Mouse (Mus musculus): Measurements from ENCODE around the gene Gm20388.
A peak's percentile ranks its signal among the peaks of the same experiment; 100 is the strongest.

Gm20388 gene

GRCm38 (mm10) chr8:122920890-122921289 lies 3010.2 kb downstream of the Gm20388 start:
- no peak for DNase-seq (ENCODE audit: low spot score in 2 of 2)

GRCm38 (mm10) chr8:122922945-122923344 lies 3012.3 kb downstream of the Gm20388 start:
- DNase-seq (ENCODE audit: low spot score in 2 of 2) = no peak

- no peak for DNase-seq (ENCODE audit: low spot score in 2 of 2)
Measured at GRCm38 (mm10) chr8:122923431-122924090, 3012.9 kb downstream of the Gm20388 start.

- DNase-seq (ENCODE audit: low spot score in 2 of 2) = no peak
Measured at GRCm38 (mm10) chr8:122924091-122924490, 3013.4 kb downstream of the Gm20388 start.

GRCm38 (mm10) chr8:122925939-122926722 lies 3015.5 kb downstream of the Gm20388 start:
- no peak for DNase-seq (ENCODE audit: low spot score in 2 of 2)

- DNase-seq (ENCODE audit: low spot score in 2 of 2) = no peak
Measured at GRCm38 (mm10) chr8:122926782-122927181, 3016.1 kb downstream of the Gm20388 start.

- DNase-seq (ENCODE audit: low spot score in 2 of 2) = no peak
Measured at GRCm38 (mm10) chr8:122927841-122928240, 3017.2 kb downstream of the Gm20388 start.

GRCm38 (mm10) chr8:122928631-122929224 lies 3018.1 kb downstream of the Gm20388 start:
- DNase-seq (ENCODE audit: low spot score in 2 of 2) = no peak

GRCm38 (mm10) chr8:122931834-122932560 lies 3021.4 kb downstream of the Gm20388 start:
- DNase-seq (ENCODE audit: low spot score in 2 of 2) = no peak

GRCm38 (mm10) chr8:122932561-122932959 lies 3021.9 kb downstream of the Gm20388 start:
- no peak for DNase-seq (ENCODE audit: low spot score in 2 of 2)

- DNase-seq (ENCODE audit: low spot score in 2 of 2) = no peak
Measured at GRCm38 (mm10) chr8:122933973-122934372, 3023.3 kb downstream of the Gm20388 start.

GRCm38 (mm10) chr8:122935118-122935517 lies 3024.5 kb downstream of the Gm20388 start:
- DNase-seq (ENCODE audit: low spot score in 2 of 2) = no peak

GRCm38 (mm10) chr8:122935912-122936311 lies 3025.3 kb downstream of the Gm20388 start:
- no peak for DNase-seq (ENCODE audit: low spot score in 2 of 2)

- DNase-seq (ENCODE audit: low spot score in 2 of 2) = no peak
Measured at GRCm38 (mm10) chr8:122937545-122938053, 3027.0 kb downstream of the Gm20388 start.

GRCm38 (mm10) chr8:122938170-122938569 lies 3027.5 kb downstream of the Gm20388 start:
- DNase-seq (ENCODE audit: low spot score in 2 of 2) = no peak

GRCm38 (mm10) chr8:122938591-122938990 lies 3027.9 kb downstream of the Gm20388 start:
- DNase-seq (ENCODE audit: low spot score in 2 of 2) = peak in 1 of 2 experiments; percentile 48

- no peak for DNase-seq (ENCODE audit: low spot score in 2 of 2)
Measured at GRCm38 (mm10) chr8:122942803-122943713, 3032.4 kb downstream of the Gm20388 start.

- no peak for DNase-seq (ENCODE audit: low spot score in 2 of 2)
Measured at GRCm38 (mm10) chr8:122945775-122946174, 3035.1 kb downstream of the Gm20388 start.

- no peak for DNase-seq (ENCODE audit: low spot score in 2 of 2)
Measured at GRCm38 (mm10) chr8:122949701-122950100, 3039.1 kb downstream of the Gm20388 start.

GRCm38 (mm10) chr8:122951456-122951855 lies 3040.8 kb downstream of the Gm20388 start:
- no peak for DNase-seq (ENCODE audit: low spot score in 2 of 2)

- no peak for DNase-seq (ENCODE audit: low spot score in 2 of 2)
Measured at GRCm38 (mm10) chr8:122953028-122953427, 3042.4 kb downstream of the Gm20388 start.

All from heart, adult 9 months (tissue).